Mouse (Mus musculus) olfactory bulb, adult 2 months (tissue): ENCODE data around the gene Prdm13.

Source experiments
- CTCF ChIP-seq: fragments of 200-500 bp; IDR thresholded peaks from 2 replicates; pipeline ENCODE4 v1.5.1; 2012; ENCODE audit warnings: low read depth, mild to moderate bottlenecking, low read length, moderate library complexity; ENCODE audit not compliant: insufficient read depth
- POLR2A ChIP-seq: fragments of 200-500 bp; IDR thresholded peaks from 2 replicates; pipeline ENCODE4 v1.6.1; 2012; ENCODE audit warnings: mild to moderate bottlenecking, low read depth, low read length, moderate library complexity; ENCODE audit not compliant: insufficient read depth

- no peak for TF ChIP-seq CTCF
- no peak for TF ChIP-seq POLR2A
Measured at GRCm38 (mm10) chr4:21678101-21678974, 7.4 kb downstream of the Prdm13 start.
